Mouse (Mus musculus) liver, embryonic 15.5 days (tissue): ENCODE data around the gene Pxk. TPM values are rescaled to one million over a fixed set of nuclear protein-coding genes. Genes with fewer than 3 reads are reported as not detected.
"Not testable (repeated sequence)": the region's sequence is repeated elsewhere in the genome, so short reads cannot be mapped to it uniquely, and the experiment has no call there.

Experiments
- ATAC-seq: fragments of 200-750 bp; cut with Nextera tagmentation; 2 replicates; pipeline ENCODE4 v1.8.0; 2017; ENCODE audit warnings: moderate number of reproducible peaks, mild to moderate bottlenecking, moderate library complexity; ENCODE audit not compliant: insufficient read depth
- H3K27ac ChIP-seq: fragments of 300-500 bp; sonication (generic); replicated peaks from 2 replicates; pipeline ENCODE4 v1.5.1; 2015; ENCODE audit warnings: mild to moderate bottlenecking, inconsistent platforms
- H3K27me3 ChIP-seq: fragments of 300-500 bp; sonication (generic); 2 replicates; pipeline ENCODE4 v1.6.1; 2015; ENCODE audit warnings: mild to moderate bottlenecking, inconsistent platforms
- H3K36me3 ChIP-seq: fragments of 300-500 bp; sonication (generic); replicated peaks from 2 replicates; pipeline ENCODE4 v1.6.1; 2015; ENCODE audit warnings: moderate library complexity, mild to moderate bottlenecking, inconsistent platforms
- H3K4me1 ChIP-seq: fragments of 300-500 bp; sonication (generic); replicated peaks from 2 replicates; pipeline ENCODE4 v1.6.1; 2015; ENCODE audit warnings: inconsistent platforms
- H3K4me2 ChIP-seq: fragments of 300-500 bp; sonication (generic); 2 replicates; pipeline ENCODE4 v1.6.1; 2015; ENCODE audit warnings: moderate library complexity, mild to moderate bottlenecking, inconsistent platforms
- H3K4me3 ChIP-seq: fragments of 300-500 bp; sonication (generic); replicated peaks from 2 replicates; pipeline ENCODE4 v1.5.1; 2015; ENCODE audit warnings: mild to moderate bottlenecking, inconsistent platforms
- H3K9ac ChIP-seq: fragments of 300-500 bp; sonication (generic); 2 replicates; pipeline ENCODE4 v1.6.1; 2015; ENCODE audit warnings: moderate library complexity, mild to moderate bottlenecking, inconsistent platforms
- H3K9me3 ChIP-seq: fragments of 300-500 bp; sonication (generic); replicated peaks from 2 replicates; pipeline ENCODE4 v1.6.1; 2016; ENCODE audit warnings: inconsistent platforms
- WGBS: fragments of 180-500 bp; shearing (Covaris S2); methylation state at CpG from one replicate; pipeline ENCODE4 v1.1.7; 2015; ENCODE audit warnings: mixed read lengths; ENCODE audit not compliant: insufficient replicate concordance; 5-methylcytosine and 5-hydroxymethylcytosine counted together
- polyA plus RNA-seq: library from polyadenylated mRNA; unstranded; fragments of >200 nt; fragmentation: Nextera tagmentation; extraction: Ambion mirVana; gene quantifications from 2 replicates; pipeline ENCODE4 v1.2.1, GENCODE M21; 2015

The Pxk gene
- polyA plus RNA-seq, 1 experiment from 2014 or later, result 12.1 TPM

DNA sequence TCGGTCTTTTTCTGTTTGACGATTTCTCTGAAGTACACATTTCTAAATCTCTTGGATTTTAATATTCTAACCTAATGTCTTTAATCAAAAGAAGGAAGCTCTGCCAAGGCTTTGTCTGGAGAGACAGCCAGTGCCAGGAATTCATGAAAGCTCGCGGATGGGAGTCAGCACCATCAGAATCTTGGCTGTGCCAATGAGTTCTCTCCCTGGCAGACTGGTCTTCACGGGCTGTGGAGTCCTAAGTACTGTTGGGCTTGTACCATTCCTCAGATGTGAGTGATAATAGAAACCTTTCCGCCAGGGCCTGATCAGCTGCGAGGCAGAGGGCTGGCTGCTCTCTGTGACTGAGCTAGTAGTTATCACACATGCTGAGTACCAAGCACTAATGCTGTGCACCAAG, 25.1 kb downstream of the Pxk start:
- ATAC-seq, result no peak

DNA sequence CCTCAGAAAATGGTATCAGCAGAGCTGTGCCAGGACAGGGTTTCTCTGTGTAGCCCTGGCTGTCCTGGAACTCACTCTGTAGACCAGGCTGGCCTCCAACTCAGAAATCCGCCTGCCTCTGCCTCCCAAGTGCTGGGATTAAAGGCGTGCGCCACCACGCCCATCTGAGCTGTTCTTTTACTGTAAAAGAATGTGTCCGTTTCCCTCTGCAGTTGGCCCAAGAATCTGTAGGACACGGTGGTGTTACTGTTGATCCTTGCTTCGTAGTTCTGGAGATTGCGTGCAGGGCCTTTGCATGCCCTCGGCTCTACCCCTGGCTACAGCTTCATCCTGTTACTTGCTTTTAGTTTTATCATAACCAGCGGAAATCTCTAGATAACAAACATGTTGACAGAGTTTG, 25.6 kb downstream of the Pxk start:
- H3K36me3 ChIP-seq, H3K4me2 ChIP-seq, H3K9me3 ChIP-seq, ATAC-seq, H3K27me3 ChIP-seq, H3K9ac ChIP-seq, H3K4me3 ChIP-seq, H3K4me1 ChIP-seq, H3K27ac ChIP-seq: not testable (repeated sequence)
- WGBS, result 81% methylated on average over 10 of the region's 10 CpGs

More for the DNA sequence above, 25.1 kb downstream of the Pxk start:
- 70% methylated on average over 7 of the region's 7 CpGs for WGBS
- H3K4me3 ChIP-seq, result no peak overlapping the region
- no peak overlapping the region for H3K4me2 ChIP-seq
- H3K36me3 ChIP-seq, result 0 out of 2 replicates have a peak, but pooled peaks cover 8% of the 10 kb centered on the region
- H3K9me3 ChIP-seq, result no peaks in the 10 kb centered on the region
- no peak overlapping the region for H3K27ac ChIP-seq
- H3K4me1 ChIP-seq, result no peaks in the 10 kb centered on the region
- H3K27me3 ChIP-seq, result no peaks in the 10 kb centered on the region
- no peak overlapping the region for H3K9ac ChIP-seq

DNA sequence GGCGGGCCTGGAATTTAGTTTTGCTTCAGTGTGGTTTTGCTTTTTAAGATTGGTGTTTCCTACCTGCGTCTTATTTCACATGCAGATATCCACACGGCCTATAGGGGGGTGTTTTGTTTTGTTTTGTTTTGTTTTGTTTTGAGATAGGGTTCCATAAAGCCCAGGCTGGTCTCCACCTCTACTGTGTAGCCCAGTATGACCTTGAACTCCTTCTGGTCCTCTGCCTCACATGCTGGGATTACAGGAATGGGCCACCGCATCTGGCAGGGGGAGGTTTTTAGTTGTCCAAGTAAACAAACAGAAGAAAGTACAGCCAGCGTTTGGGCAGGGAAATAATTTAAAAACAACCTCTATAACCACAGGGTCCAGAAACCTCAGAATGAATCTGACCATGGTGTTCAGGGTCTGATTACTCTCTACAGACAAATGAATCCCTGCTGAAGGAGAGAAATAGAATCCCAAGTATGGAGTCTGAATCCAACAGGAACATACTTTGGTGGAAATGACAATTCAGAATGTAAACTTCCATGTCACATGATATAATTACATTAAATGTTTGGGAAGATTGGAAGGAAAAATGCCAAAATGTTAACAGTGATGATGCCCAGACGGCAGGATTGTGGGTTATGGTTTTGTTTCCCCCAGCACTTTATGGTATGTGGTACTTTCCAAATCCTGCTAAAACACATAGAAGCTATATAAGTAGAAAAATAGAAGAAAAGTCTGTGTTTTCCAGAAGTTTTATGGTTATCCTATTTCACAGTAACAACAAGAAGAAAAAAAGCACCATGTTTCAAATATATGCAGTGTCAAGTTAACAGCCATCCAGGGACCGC, 26.3 kb downstream of the Pxk start:
- H3K4me3 ChIP-seq, result no peak overlapping the region
- H3K27ac ChIP-seq, result no peak overlapping the region
- no peaks in the 10 kb centered on the region for H3K4me1 ChIP-seq
- no peak for ATAC-seq
- no peaks in the 10 kb centered on the region for H3K27me3 ChIP-seq
- H3K9me3 ChIP-seq, result no peaks in the 10 kb centered on the region
- H3K36me3 ChIP-seq, result 0 out of 2 replicates have a peak, but pooled peaks cover 8% of the 10 kb centered on the region
- no peak overlapping the region for H3K4me2 ChIP-seq
- WGBS, result 64% methylated on average over 7 of the region's 7 CpGs
- H3K9ac ChIP-seq, result no peak overlapping the region

DNA sequence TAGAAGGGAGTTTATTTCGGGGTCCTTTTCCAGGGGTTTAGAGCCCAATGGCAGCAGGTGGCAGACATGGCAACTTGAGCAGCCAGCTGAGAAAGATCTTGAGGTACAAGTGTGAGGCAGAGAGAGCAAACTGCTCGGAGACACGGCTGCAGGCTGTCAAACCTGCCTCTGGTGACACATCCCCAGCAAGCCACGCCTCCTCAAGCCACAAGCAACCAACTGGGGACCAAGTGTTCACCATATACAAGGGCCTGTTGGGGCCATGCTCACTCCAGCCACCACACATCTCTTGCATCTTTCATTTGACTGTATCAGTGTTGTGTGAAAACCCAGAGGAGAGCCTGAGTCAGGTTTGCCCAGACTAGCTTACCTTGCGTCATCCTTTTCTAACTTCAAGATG, 30.0 kb downstream of the Pxk start:
- no peak overlapping the region for H3K4me3 ChIP-seq
- ATAC-seq, result no peak
- WGBS, result 55% methylated on average over 5 of the region's 5 CpGs

DNA sequence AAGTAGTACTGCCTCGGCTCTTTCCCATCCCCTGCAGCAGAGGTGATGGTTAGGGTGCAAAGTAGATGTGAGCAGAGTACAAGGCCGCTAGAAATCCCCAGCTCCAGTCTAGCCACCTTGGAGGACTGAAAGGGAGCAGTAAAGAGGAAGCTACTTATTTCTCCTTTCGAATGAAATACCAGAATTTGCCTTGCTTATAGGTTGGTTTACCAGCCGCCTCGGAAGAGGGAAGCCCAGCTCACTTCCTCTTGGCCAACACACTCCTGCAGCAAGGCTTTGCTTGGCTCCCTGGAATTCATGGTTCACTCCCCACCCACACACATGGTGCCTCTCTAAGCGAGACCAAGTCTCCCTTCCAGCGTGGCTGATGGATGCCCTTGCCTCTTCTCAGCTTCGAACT, 34.8 kb downstream of the Pxk start:
- peak; percentile 22; the same call in 1 of the 2 replicates for ATAC-seq
- Histone ChIP-seq H3K27me3 (no peaks in the 10 kb centered on the region), H3K9me3 (no peaks in the 10 kb centered on the region), H3K4me1 (peaks cover 2% of the 10 kb centered on the region; the same call in 1 of the 2 replicates), H3K4me3 (no peak overlapping the region), H3K9ac (no peak overlapping the region), H3K4me2 (no peak overlapping the region), H3K36me3 (peaks cover 10% of the 10 kb centered on the region), H3K27ac (no peak overlapping the region)
- 39% methylated on average over 8 of the region's 8 CpGs for WGBS

More for the DNA sequence above, 30.0 kb downstream of the Pxk start:
- Histone ChIP-seq H3K9ac (no peak overlapping the region), H3K9me3 (no peaks in the 10 kb centered on the region), H3K36me3 (0 out of 2 replicates have a peak, but pooled peaks cover 6% of the 10 kb centered on the region), H3K4me2 (no peak overlapping the region), H3K27ac (no peak overlapping the region), H3K27me3 (no peaks in the 10 kb centered on the region), H3K4me1 (no peaks in the 10 kb centered on the region)

DNA sequence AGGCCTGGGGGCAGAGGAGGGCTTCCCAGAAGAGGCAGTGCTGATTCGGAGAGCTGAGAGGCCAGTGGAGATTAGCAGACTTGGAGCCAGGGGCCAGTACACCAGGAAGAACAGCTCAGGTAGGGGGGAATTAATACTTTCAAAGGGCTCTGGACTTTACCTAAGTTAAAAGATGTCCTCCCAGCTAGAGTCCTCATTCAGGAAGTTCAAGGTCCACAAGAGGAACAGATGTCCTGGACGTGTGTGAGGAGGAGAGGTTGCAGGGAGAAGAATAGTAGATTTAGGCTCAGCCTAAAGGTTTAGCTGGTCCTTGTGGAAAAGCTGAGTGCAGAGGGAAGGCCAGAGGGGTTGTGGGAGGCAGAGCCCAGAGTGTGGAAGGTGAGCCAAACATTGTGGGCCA, 36.2 kb downstream of the Pxk start:
- ATAC-seq, result no peak
- Histone ChIP-seq H3K9me3 (no peaks in the 10 kb centered on the region), H3K27me3 (no peaks in the 10 kb centered on the region), H3K27ac (no peak overlapping the region), H3K4me1 (peaks cover 2% of the 10 kb centered on the region; the same call in 1 of the 2 replicates), H3K4me3 (no peak overlapping the region), H3K9ac (no peak overlapping the region), H3K4me2 (no peak overlapping the region), H3K36me3 (peaks cover 23% of the 10 kb centered on the region)
- WGBS, result 66% methylated on average over 2 of the region's 2 CpGs

DNA sequence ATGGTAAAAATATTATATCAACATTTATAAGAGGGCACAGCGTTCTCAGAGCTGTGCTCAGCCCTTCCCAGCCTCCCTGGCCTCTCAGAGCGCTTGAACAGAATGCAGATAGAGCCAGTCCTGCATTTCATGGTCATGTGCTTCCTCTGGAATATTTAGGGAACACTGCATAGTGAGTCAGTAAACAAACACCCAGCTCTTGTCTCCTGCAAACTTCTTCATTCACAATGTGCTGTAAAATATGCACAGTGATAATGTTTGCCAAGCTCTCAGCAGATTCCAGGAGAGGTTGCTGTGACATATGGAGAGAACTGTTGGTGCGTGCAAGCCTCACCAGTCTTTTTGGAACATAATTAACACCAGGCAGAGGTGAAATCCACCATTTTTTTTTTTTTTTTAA, 37.1 kb downstream of the Pxk start:
- no peaks in the 10 kb centered on the region for H3K9me3 ChIP-seq
- H3K9ac ChIP-seq, result no peak overlapping the region
- H3K4me3 ChIP-seq, result no peak overlapping the region
- no peak for ATAC-seq
- peaks cover 31% of the 10 kb centered on the region for H3K36me3 ChIP-seq
- H3K27me3 ChIP-seq, result no peaks in the 10 kb centered on the region
- 80% methylated on average over 3 of the region's 3 CpGs for WGBS
- H3K4me1 ChIP-seq, result peaks cover 2% of the 10 kb centered on the region; the same call in 1 of the 2 replicates
- no peak overlapping the region for H3K27ac ChIP-seq
- H3K4me2 ChIP-seq, result no peak overlapping the region

DNA sequence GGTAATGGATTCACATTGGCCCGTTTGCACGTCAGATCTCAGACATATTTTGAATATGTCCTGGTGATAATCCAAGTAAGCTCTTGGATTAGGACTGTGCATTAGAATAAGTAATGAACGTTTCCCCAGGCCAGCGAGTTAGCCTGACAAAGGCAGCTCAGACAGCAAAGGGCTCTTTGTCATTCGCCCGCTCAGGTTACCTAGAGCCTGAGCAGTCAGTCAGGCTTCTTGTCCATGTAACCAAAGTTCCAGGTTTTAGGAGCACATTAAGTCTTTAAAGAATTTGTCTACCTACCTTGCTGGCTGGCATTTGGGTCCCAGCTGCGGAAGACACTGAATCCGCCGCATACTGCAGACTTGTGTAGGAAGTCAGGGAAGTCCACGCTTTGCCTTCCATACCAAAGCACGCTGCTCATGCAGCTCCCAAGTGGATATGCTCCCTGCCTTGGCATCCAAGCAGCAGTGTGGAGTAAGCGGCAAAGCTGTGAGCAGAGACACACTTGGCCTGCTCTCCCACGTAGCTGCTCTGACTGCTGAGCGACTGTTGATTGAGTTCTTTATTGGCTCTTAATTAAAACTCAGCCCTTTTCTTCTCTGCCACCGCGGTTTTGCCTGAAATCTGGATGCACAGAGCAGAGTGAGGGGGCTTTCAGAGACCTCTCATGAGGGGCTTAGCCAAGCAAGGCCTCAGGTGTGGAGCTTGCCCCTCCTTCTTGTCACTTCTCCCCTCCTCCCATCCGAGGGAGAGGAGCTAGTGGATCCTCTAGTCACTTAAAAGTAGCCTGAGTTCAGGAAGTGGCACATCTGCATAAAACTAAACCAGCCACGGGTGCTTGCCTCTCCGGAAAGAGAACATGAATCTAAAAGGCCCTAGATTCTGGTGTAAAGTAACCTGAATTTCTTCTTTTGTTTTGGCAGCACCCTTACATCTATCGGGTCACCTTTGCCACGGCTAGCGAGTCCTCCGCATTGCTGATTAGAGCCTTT, 42.0 kb downstream of the Pxk start:
- H3K4me3 ChIP-seq, result no peak overlapping the region
- no peak overlapping the region for H3K9ac ChIP-seq
- no peak for ATAC-seq
- H3K27me3 ChIP-seq, result no peaks in the 10 kb centered on the region
- no peaks in the 10 kb centered on the region for H3K4me1 ChIP-seq
- H3K4me2 ChIP-seq, result no peak overlapping the region
- 76% methylated on average over 23 of the region's 23 CpGs for WGBS
- no peak overlapping the region for H3K27ac ChIP-seq
- peaks cover 52% of the 10 kb centered on the region for H3K36me3 ChIP-seq
- no peaks in the 10 kb centered on the region for H3K9me3 ChIP-seq

DNA sequence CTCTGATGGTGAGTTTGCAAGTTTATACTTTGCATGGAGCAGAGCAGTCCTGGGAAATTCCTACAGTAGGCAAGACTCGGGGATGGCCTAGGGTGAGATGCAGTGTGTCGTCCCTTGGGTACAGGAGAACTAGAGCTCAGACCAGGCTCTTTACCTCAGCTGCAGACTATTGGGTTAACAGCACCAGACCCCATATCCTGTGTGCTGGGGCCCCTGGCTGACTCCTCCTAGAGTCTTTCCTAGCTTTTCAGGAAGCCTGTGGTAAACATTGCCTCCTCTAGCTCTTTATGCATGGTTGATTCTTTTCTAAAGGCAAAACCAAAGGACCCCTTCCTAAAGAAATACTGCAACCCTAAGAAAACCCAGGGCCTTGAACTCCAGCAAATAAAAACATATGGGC, 43.1 kb downstream of the Pxk start:
- no peaks in the 10 kb centered on the region for H3K4me1 ChIP-seq
- H3K4me3 ChIP-seq, result no peak overlapping the region
- no peak for ATAC-seq
- H3K4me2 ChIP-seq, result no peak overlapping the region
- no peak overlapping the region for H3K27ac ChIP-seq
- H3K36me3 ChIP-seq, result peaks cover 52% of the 10 kb centered on the region
- no peaks in the 10 kb centered on the region for H3K9me3 ChIP-seq
- 60% methylated on average over 2 of the region's 2 CpGs for WGBS
- H3K9ac ChIP-seq, result no peak overlapping the region
- H3K27me3 ChIP-seq, result no peaks in the 10 kb centered on the region

DNA sequence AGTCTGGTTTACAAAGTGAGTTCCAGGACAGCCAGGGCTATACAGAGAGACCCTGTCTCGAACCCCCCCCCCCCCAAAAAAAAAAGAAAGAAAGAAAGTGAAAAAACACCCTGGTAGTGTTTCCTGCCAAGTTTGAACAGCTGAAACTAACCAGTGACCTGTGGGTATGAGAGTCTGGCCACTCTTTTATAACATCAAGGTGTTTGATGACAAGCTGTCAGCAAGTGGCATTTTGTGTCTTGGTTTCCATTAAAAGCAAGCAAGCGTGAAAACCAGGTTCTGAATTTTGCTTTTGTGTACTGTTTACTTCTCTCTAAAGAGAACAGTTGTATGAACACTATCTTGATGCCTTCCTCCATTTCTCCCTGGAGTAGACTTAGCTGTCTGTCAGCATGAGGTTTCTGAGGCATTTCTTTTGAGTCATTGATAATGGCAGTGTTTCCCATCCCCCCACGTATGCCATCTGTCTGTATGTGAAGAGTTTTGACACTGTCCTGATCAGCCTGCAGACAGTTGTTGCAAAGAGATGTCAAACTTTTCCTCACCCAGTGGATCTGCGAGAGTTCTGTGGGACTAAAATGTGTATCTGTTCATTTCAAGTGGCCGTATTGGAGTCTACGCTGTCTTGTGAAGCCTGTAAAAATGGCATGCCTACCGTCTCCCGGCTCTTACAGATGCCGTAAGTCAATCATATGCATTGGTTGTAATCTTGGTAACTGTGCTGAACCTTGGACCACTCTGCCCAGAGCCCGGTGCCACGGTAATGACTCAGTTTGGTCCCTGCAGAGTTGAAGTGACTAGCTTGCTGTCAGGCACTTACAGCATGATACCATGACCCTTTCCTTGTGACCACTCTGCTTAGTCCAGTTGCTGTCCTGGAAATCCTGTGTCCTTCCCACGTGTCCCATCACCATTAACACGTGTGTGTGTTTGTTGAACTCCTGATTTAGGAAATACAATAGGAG, 47.9 kb downstream of the Pxk start:
- no peaks in the 10 kb centered on the region for H3K9me3 ChIP-seq
- H3K27me3 ChIP-seq, result no peaks in the 10 kb centered on the region
- ATAC-seq, result no peak
- H3K9ac ChIP-seq, result no peak overlapping the region
- H3K36me3 ChIP-seq, result peaks cover 35% of the 10 kb centered on the region
- H3K4me2 ChIP-seq, result no peak overlapping the region
- WGBS, result 73% methylated on average over 13 of the region's 13 CpGs
- no peaks in the 10 kb centered on the region for H3K4me1 ChIP-seq
- no peak overlapping the region for H3K4me3 ChIP-seq
- H3K27ac ChIP-seq, result no peak overlapping the region
